Mouse (Mus musculus): ENCODE measurements around the gene Jade1. TPM values are rescaled to one million over a fixed set of nuclear protein-coding genes. Genes with fewer than 3 reads are reported as not detected.

Jade1 gene
- polyA plus RNA-seq, 1 experiment, result 13.2 TPM

GRCm38 (mm10) chr3:41544451-41544850 is 11.1 kb upstream of the Jade1 start:
- Histone ChIP-seq H3K4me1 (ENCODE audit: control insufficient read depth, insufficient read depth, low read length) (no peaks in the 10 kb centered on the region), H3K4me3 (replicated peaks; ENCODE audit: extremely low read depth, low read depth, low read length) (no peak overlapping the region)
- TF ChIP-seq CTCF (IDR thresholded peaks at IDR 0.05; ENCODE audit: insufficient read depth, low read length) (no peak), POLR2A (IDR thresholded peaks at IDR 0.05; ENCODE audit: borderline replicate concordance, extremely low read depth, low read depth, low read length) (no peak)
- no peak for DNase-seq
- WGBS, result 46% methylated on average over 7 of the region's 7 CpGs

GRCm38 (mm10) chr3:41547289-41547688 is 8.2 kb upstream of the Jade1 start:
- H3K4me1 ChIP-seq (ENCODE audit: control insufficient read depth, insufficient read depth, low read length), result no peaks in the 10 kb centered on the region
- DNase-seq, result no peak
- 93% methylated on average over 5 of the region's 5 CpGs for WGBS
- no peak overlapping the region for H3K4me3 ChIP-seq (replicated peaks; ENCODE audit: extremely low read depth, low read depth, low read length)
- TF ChIP-seq POLR2A (IDR thresholded peaks at IDR 0.05; ENCODE audit: borderline replicate concordance, extremely low read depth, low read depth, low read length) (no peak), CTCF (IDR thresholded peaks at IDR 0.05; ENCODE audit: insufficient read depth, low read length) (no peak)

GRCm38 (mm10) chr3:41548238-41548637 is 7.3 kb upstream of the Jade1 start:
- no peaks in the 10 kb centered on the region for H3K4me1 ChIP-seq (ENCODE audit: control insufficient read depth, insufficient read depth, low read length)
- H3K4me3 ChIP-seq (replicated peaks; ENCODE audit: extremely low read depth, low read depth, low read length), result no peak overlapping the region
- no peak for TF ChIP-seq CTCF (IDR thresholded peaks at IDR 0.05; ENCODE audit: insufficient read depth, low read length)
- TF ChIP-seq POLR2A (IDR thresholded peaks at IDR 0.05; ENCODE audit: borderline replicate concordance, extremely low read depth, low read depth, low read length), result no peak
- DNase-seq, result no peak
- WGBS, result 82% methylated on average over 4 of the region's 4 CpGs

- no peak for DNase-seq
- Histone ChIP-seq H3K4me3 (replicated peaks; ENCODE audit: extremely low read depth, low read depth, low read length) (no peak overlapping the region), H3K4me1 (ENCODE audit: control insufficient read depth, insufficient read depth, low read length) (no peaks in the 10 kb centered on the region)
- WGBS, result 75% methylated on average over 3 of the region's 3 CpGs
- TF ChIP-seq CTCF (IDR thresholded peaks at IDR 0.05; ENCODE audit: insufficient read depth, low read length) (no peak), POLR2A (IDR thresholded peaks at IDR 0.05; ENCODE audit: borderline replicate concordance, extremely low read depth, low read depth, low read length) (no peak)
Measured at GRCm38 (mm10) chr3:41551671-41552070, 3.9 kb upstream of the Jade1 start.

GRCm38 (mm10) chr3:41552777-41553548 is 2.6 kb upstream of the Jade1 start:
- WGBS, result 54% methylated on average over 11 of the region's 11 CpGs
- TF ChIP-seq CTCF (IDR thresholded peaks at IDR 0.05; ENCODE audit: insufficient read depth, low read length), result no peak
- no peak for TF ChIP-seq POLR2A (IDR thresholded peaks at IDR 0.05; ENCODE audit: borderline replicate concordance, extremely low read depth, low read depth, low read length)
- Histone ChIP-seq H3K4me1 (ENCODE audit: control insufficient read depth, insufficient read depth, low read length) (no peaks in the 10 kb centered on the region), H3K4me3 (replicated peaks; ENCODE audit: extremely low read depth, low read depth, low read length) (no peak overlapping the region)
- DNase-seq, result no peak

- DNase-seq, result no peak
- 70% methylated on average over 4 of the region's 4 CpGs for whole genome bisulfite sequencing
- TF ChIP-seq CTCF (IDR thresholded peaks at IDR 0.05; ENCODE audit: insufficient read depth, low read length) (no peak), POLR2A (IDR thresholded peaks at IDR 0.05; ENCODE audit: borderline replicate concordance, extremely low read depth, low read depth, low read length) (no peak)
- Histone ChIP-seq H3K4me3 (replicated peaks; ENCODE audit: extremely low read depth, low read depth, low read length) (no peak overlapping the region), H3K4me1 (ENCODE audit: control insufficient read depth, insufficient read depth, low read length) (no peaks in the 10 kb centered on the region)
Measured at GRCm38 (mm10) chr3:41553681-41554080, 1.9 kb upstream of the Jade1 start.

- 85% methylated on average over 24 of the region's 24 CpGs for WGBS
- TF ChIP-seq CTCF (IDR thresholded peaks at IDR 0.05; ENCODE audit: insufficient read depth, low read length) (no peak), POLR2A (IDR thresholded peaks at IDR 0.05; ENCODE audit: borderline replicate concordance, extremely low read depth, low read depth, low read length) (no peak)
Measured at GRCm38 (mm10) chr3:41554480-41555475, 753 bp upstream of the Jade1 start.

GRCm38 (mm10) chr3:41556451-41557266 is 1.1 kb downstream of the Jade1 start:
- no peak for DNase-seq
- no peaks in the 10 kb centered on the region for H3K4me1 ChIP-seq (ENCODE audit: control insufficient read depth, insufficient read depth, low read length)
- no peak for TF ChIP-seq POLR2A (IDR thresholded peaks at IDR 0.05; ENCODE audit: borderline replicate concordance, extremely low read depth, low read depth, low read length)
- TF ChIP-seq CTCF (IDR thresholded peaks at IDR 0.05; ENCODE audit: insufficient read depth, low read length), result no peak
- no peak overlapping the region for H3K4me3 ChIP-seq (replicated peaks; ENCODE audit: extremely low read depth, low read depth, low read length)
- 91% methylated on average over 8 of the region's 11 CpGs for WGBS

More at GRCm38 (mm10) chr3:41554480-41555475, 753 bp upstream of the Jade1 start:
- no peaks in the 10 kb centered on the region for H3K4me1 ChIP-seq (ENCODE audit: control insufficient read depth, insufficient read depth, low read length)
- no peak overlapping the region for H3K4me3 ChIP-seq (replicated peaks; ENCODE audit: extremely low read depth, low read depth, low read length)
- DNase-seq, result no peak
